Mouse (Mus musculus) kidney, adult 2 months (tissue): ENCODE measurements at regions not wholly inside any gene's neighbourhood (a gene's known extent, or its start where the extent isn't known, plus 50 kb on each side); places are given as distances from the start of the nearest gene placed in this dataset.

Experiments
- CTCF ChIP-seq: fragments of 200-500 bp; conservative IDR thresholded peaks from 2 replicates; pipeline ENCODE4 v1.5.1; 2011; ENCODE audit warnings: low read depth, mild to moderate bottlenecking, control low read depth, low read length, moderate library complexity, mixed read lengths; ENCODE audit not compliant: insufficient read depth, insufficient read length
- POLR2A ChIP-seq: fragments of 200-500 bp; IDR thresholded peaks from one replicate; pipeline ENCODE4 v1.6.1; 2011; ENCODE audit warnings: low read depth, low read length, control low read depth

- TF ChIP-seq POLR2A (no peak), CTCF (no peak)
Measured at GRCm38 (mm10) chr12:52397718-52398510, 105.9 kb upstream of the Arhgap5 start.
